Mouse (Mus musculus): ENCODE results near the gene Taar5. TPM values are rescaled to one million over a fixed set of nuclear protein-coding genes. Genes with fewer than 3 reads are reported as not detected.

Gene Taar5
- polyA plus RNA-seq, 1 experiment = not detected

GRCm38 (mm10) chr10:23993381-23993780 is 22.9 kb downstream of the Taar5 start, which contains the start of gene Taar7a:
Gene Taar7a (minus strand): TSS chr10:23993481.
- Histone ChIP-seq H3K4me3 (ENCODE audit: insufficient read depth, low read depth, low read length) (no peak within 1 kb of the TSS), H3K4me1 (ENCODE audit: control insufficient read depth, insufficient read depth, low read length) (no peaks in the 10 kb centered on the region), H3K27ac (ENCODE audit: insufficient read depth, low read depth, low read length) (no peak within 1 kb of the TSS)
- TF ChIP-seq POLR2A (IDR thresholded peaks at IDR 0.05; ENCODE audit: insufficient read depth, low read depth, low read length) = no peak
- no peak for TF ChIP-seq CTCF (IDR thresholded peaks at IDR 0.05; ENCODE audit: insufficient read depth, low read depth, low read length)
- WGBS = 80% methylated on average over 3 of the region's 3 CpGs

- WGBS = 88% methylated on average over 1 of the region's 1 CpGs
- Histone ChIP-seq H3K4me1 (ENCODE audit: control insufficient read depth, insufficient read depth, low read length) (no peaks in the 10 kb centered on the region), H3K27ac (ENCODE audit: insufficient read depth, low read depth, low read length) (no peak within 1 kb of the TSS), H3K4me3 (ENCODE audit: insufficient read depth, low read depth, low read length) (no peak within 1 kb of the TSS)
- TF ChIP-seq POLR2A (IDR thresholded peaks at IDR 0.05; ENCODE audit: insufficient read depth, low read depth, low read length) = no peak
- TF ChIP-seq CTCF (IDR thresholded peaks at IDR 0.05; ENCODE audit: insufficient read depth, low read depth, low read length) = no peak
These were observed 29.1 kb downstream of the Taar5 start, which contains the start of gene Taar7b for GRCm38 (mm10) chr10:23999639-24000038. Gene Taar7b (plus strand): TSS chr10:23999939.

DNA sequence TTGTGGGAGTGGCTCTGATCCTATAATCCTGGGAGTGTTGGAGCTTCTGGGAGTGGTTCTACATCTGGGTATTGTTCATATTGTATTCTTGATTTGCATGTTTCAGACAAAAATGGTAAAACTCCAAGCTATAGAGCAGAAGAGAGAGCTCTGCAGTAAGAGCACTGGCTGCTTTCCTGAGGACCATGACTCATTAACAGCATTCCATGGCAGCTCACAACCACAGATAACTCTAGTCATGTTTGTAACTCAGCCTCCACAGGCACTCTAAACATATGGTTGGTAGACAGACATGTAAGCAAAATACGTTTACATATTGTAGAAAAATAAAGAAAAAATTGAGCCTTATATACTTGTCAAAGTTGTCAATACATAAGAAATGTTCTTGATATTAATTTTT is 35.9 kb downstream of the Taar5 start:
- Histone ChIP-seq H3K4me3 (ENCODE audit: insufficient read depth, low read depth, low read length) (no peak overlapping the region), H3K27ac (ENCODE audit: insufficient read depth, low read depth, low read length) (no peak overlapping the region), H3K4me1 (ENCODE audit: control insufficient read depth, insufficient read depth, low read length) (no peaks in the 10 kb centered on the region)
- TF ChIP-seq CTCF (IDR thresholded peaks at IDR 0.05; ENCODE audit: insufficient read depth, low read depth, low read length) (no peak), POLR2A (IDR thresholded peaks at IDR 0.05; ENCODE audit: insufficient read depth, low read depth, low read length) (no peak)
- 76% methylated on average over 1 of the region's 1 CpGs for WGBS

- no peak overlapping the region for H3K27ac ChIP-seq (ENCODE audit: insufficient read depth, low read depth, low read length)
These were observed 36.5 kb downstream of the Taar5 start for GRCm38 (mm10) chr10:24007034-24007433.

DNA sequence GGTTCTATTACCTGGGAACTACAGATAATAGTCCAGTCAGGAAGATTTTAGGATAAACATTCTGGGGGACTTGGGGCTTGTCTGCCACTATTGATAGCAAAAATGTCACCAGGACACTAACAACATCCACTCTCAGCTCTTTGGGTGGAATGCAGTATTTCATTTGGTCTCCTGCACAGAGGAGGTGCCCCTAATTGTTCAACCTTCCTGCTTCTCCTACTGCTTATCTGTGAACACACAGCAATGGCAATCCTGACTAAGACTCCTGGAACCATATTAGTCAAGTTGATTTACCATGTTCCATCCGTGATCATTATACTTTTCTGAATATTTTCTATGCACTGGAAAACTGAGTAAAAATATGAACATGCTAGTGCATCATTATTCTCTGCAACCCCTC is 37.6 kb downstream of the Taar5 start:
- Histone ChIP-seq H3K4me1 (ENCODE audit: control insufficient read depth, insufficient read depth, low read length) (no peaks in the 10 kb centered on the region), H3K27ac (ENCODE audit: insufficient read depth, low read depth, low read length) (no peak overlapping the region), H3K4me3 (ENCODE audit: insufficient read depth, low read depth, low read length) (no peak overlapping the region)
- no peak for TF ChIP-seq POLR2A (IDR thresholded peaks at IDR 0.05; ENCODE audit: insufficient read depth, low read depth, low read length)
- no peak for TF ChIP-seq CTCF (IDR thresholded peaks at IDR 0.05; ENCODE audit: insufficient read depth, low read depth, low read length)
- WGBS = 95% methylated on average over 1 of the region's 1 CpGs

More at GRCm38 (mm10) chr10:24007034-24007433, 36.5 kb downstream of the Taar5 start:
- H3K4me1 ChIP-seq (ENCODE audit: control insufficient read depth, insufficient read depth, low read length) = no peaks in the 10 kb centered on the region
- no peak overlapping the region for H3K4me3 ChIP-seq (ENCODE audit: insufficient read depth, low read depth, low read length)
- 35% methylated on average over 2 of the region's 2 CpGs for WGBS
- TF ChIP-seq POLR2A (IDR thresholded peaks at IDR 0.05; ENCODE audit: insufficient read depth, low read depth, low read length) (no peak), CTCF (IDR thresholded peaks at IDR 0.05; ENCODE audit: insufficient read depth, low read depth, low read length) (no peak)

Other genes starting within 250 kb of the Taar5 start
- not detected in 2 replicates for gene Rps12, start 183.4 kb upstream of the Taar5 start, polyA plus RNA-seq (2012; ENCODE audit: insufficient read depth, insufficient read length, low replicate concordance, missing spikeins)
- not detected in 2 replicates for gene Slc18b1, start 173.7 kb upstream of the Taar5 start, polyA plus RNA-seq (2012; ENCODE audit: insufficient read depth, insufficient read length, low replicate concordance, missing spikeins)
- not detected in 2 replicates for gene Vnn3, start 119.2 kb upstream of the Taar5 start, polyA plus RNA-seq (2012; ENCODE audit: insufficient read depth, insufficient read length, low replicate concordance, missing spikeins)
- not detected in 2 replicates for gene Vnn1, start 76.0 kb upstream of the Taar5 start, polyA plus RNA-seq (2012; ENCODE audit: insufficient read depth, insufficient read length, low replicate concordance, missing spikeins)
- gene Taar1, start 50.4 kb upstream of the Taar5 start, polyA plus RNA-seq (2012; ENCODE audit: insufficient read depth, insufficient read length, low replicate concordance, missing spikeins) = not detected in 2 replicates
- gene Taar2, start 32.1 kb upstream of the Taar5 start, polyA plus RNA-seq (2012; ENCODE audit: insufficient read depth, insufficient read length, low replicate concordance, missing spikeins) = not detected in 2 replicates
- gene Taar3, start 21.1 kb upstream of the Taar5 start, polyA plus RNA-seq (2012; ENCODE audit: insufficient read depth, insufficient read length, low replicate concordance, missing spikeins) = not detected in 2 replicates
- not detected in 2 replicates for gene Taar4, start 10.2 kb upstream of the Taar5 start, polyA plus RNA-seq (2012; ENCODE audit: insufficient read depth, insufficient read length, low replicate concordance, missing spikeins)
- not detected in 2 replicates for gene Taar6, start 14.9 kb downstream of the Taar5 start, polyA plus RNA-seq (2012; ENCODE audit: insufficient read depth, insufficient read length, low replicate concordance, missing spikeins)
- gene Taar7a, start 22.8 kb downstream of the Taar5 start, polyA plus RNA-seq (2012; ENCODE audit: insufficient read depth, insufficient read length, low replicate concordance, missing spikeins) = not detected in 2 replicates
- not detected in 2 replicates for gene Taar7b, start 29.2 kb downstream of the Taar5 start, polyA plus RNA-seq (2012; ENCODE audit: insufficient read depth, insufficient read length, low replicate concordance, missing spikeins)
- not detected in 2 replicates for gene Taar7d, start 56.5 kb downstream of the Taar5 start, polyA plus RNA-seq (2012; ENCODE audit: insufficient read depth, insufficient read length, low replicate concordance, missing spikeins)
- not detected in 2 replicates for gene Taar7e, start 66.9 kb downstream of the Taar5 start, polyA plus RNA-seq (2012; ENCODE audit: insufficient read depth, insufficient read length, low replicate concordance, missing spikeins)
- gene Taar7f, start 78.8 kb downstream of the Taar5 start, polyA plus RNA-seq (2012; ENCODE audit: insufficient read depth, insufficient read length, low replicate concordance, missing spikeins) = not detected in 2 replicates
- not detected in 2 replicates for gene Taar8a, start 105.8 kb downstream of the Taar5 start, polyA plus RNA-seq (2012; ENCODE audit: insufficient read depth, insufficient read length, low replicate concordance, missing spikeins)
- not detected in 2 replicates for gene Taar8b, start 121.6 kb downstream of the Taar5 start, polyA plus RNA-seq (2012; ENCODE audit: insufficient read depth, insufficient read length, low replicate concordance, missing spikeins)
- not detected in 2 replicates for gene Taar8c, start 131.2 kb downstream of the Taar5 start, polyA plus RNA-seq (2012; ENCODE audit: insufficient read depth, insufficient read length, low replicate concordance, missing spikeins)
- not detected in 2 replicates for gene Taar9, start 138.8 kb downstream of the Taar5 start, polyA plus RNA-seq (2012; ENCODE audit: insufficient read depth, insufficient read length, low replicate concordance, missing spikeins)
- gene Stx7, start 178.6 kb downstream of the Taar5 start, polyA plus RNA-seq (2012; ENCODE audit: insufficient read depth, insufficient read length, low replicate concordance, missing spikeins) = not detected in 2 replicates